Mouse (Mus musculus): ENCODE measurements around the gene Abca4. TPM values are rescaled to one million over a fixed set of nuclear protein-coding genes. Genes with fewer than 3 reads are reported as not detected.

Abca4 gene
- total RNA-seq, 2 experiments from 2014 or later = 1.3 to 2.0 TPM

- DNase-seq (ENCODE audit: low spot score in 2 of 2) = no peak
These were observed 4.9 kb downstream of the Abca4 start for GRCm38 (mm10) chr3:122049158-122049557.

GRCm38 (mm10) chr3:122058439-122059198 is 14.4 kb downstream of the Abca4 start:
- no peak for DNase-seq (ENCODE audit: low spot score in 2 of 2)

- DNase-seq (ENCODE audit: low spot score in 2 of 2) = no peak
These were observed 18.3 kb downstream of the Abca4 start for GRCm38 (mm10) chr3:122062586-122062985.

- no peak for DNase-seq (ENCODE audit: low spot score in 2 of 2)
These were observed 20.5 kb downstream of the Abca4 start for GRCm38 (mm10) chr3:122064556-122065410.

GRCm38 (mm10) chr3:122071769-122072168 is 27.5 kb downstream of the Abca4 start:
- DNase-seq (ENCODE audit: low spot score in 2 of 2) = no peak

GRCm38 (mm10) chr3:122072646-122073571 is 28.7 kb downstream of the Abca4 start:
- no peak for DNase-seq (ENCODE audit: low spot score in 2 of 2)

- no peak for DNase-seq (ENCODE audit: low spot score in 2 of 2)
These were observed 29.4 kb downstream of the Abca4 start for GRCm38 (mm10) chr3:122073595-122073994.

- no peak for DNase-seq (ENCODE audit: low spot score in 2 of 2)
These were observed 30.1 kb downstream of the Abca4 start for GRCm38 (mm10) chr3:122074334-122074733.

- DNase-seq (ENCODE audit: low spot score in 2 of 2) = peak; percentile 15 to 45
These were observed 33.9 kb downstream of the Abca4 start for GRCm38 (mm10) chr3:122078141-122078540.

- no peak for DNase-seq (ENCODE audit: low spot score in 2 of 2)
These were observed 34.9 kb downstream of the Abca4 start for GRCm38 (mm10) chr3:122079172-122079571.

- peak; percentile 22 to 64 for DNase-seq (ENCODE audit: low spot score in 2 of 2)
These were observed 37.4 kb downstream of the Abca4 start for GRCm38 (mm10) chr3:122081634-122082033.

- no peak for DNase-seq (ENCODE audit: low spot score in 2 of 2)
These were observed 38.1 kb downstream of the Abca4 start for GRCm38 (mm10) chr3:122082338-122082737.

- no peak for DNase-seq (ENCODE audit: low spot score in 2 of 2)
These were observed 41.1 kb downstream of the Abca4 start for GRCm38 (mm10) chr3:122085157-122085989.

GRCm38 (mm10) chr3:122088054-122088681 is 43.9 kb downstream of the Abca4 start:
- DNase-seq (ENCODE audit: low spot score in 2 of 2) = no peak

- no peak for DNase-seq (ENCODE audit: low spot score in 2 of 2)
These were observed 46.1 kb downstream of the Abca4 start for GRCm38 (mm10) chr3:122090338-122090737.

GRCm38 (mm10) chr3:122099713-122100112 is 55.5 kb downstream of the Abca4 start:
- DNase-seq (ENCODE audit: low spot score in 2 of 2) = no peak

GRCm38 (mm10) chr3:122102091-122102490 is 57.8 kb downstream of the Abca4 start:
- no peak for DNase-seq (ENCODE audit: low spot score in 2 of 2)

GRCm38 (mm10) chr3:122103864-122104808 is 59.9 kb downstream of the Abca4 start:
- peak; percentile 49 to 83 for DNase-seq (ENCODE audit: low spot score in 2 of 2)

GRCm38 (mm10) chr3:122106920-122107319 is 62.7 kb downstream of the Abca4 start:
- no peak for DNase-seq (ENCODE audit: low spot score in 2 of 2)
